In the genomic region with DNA sequence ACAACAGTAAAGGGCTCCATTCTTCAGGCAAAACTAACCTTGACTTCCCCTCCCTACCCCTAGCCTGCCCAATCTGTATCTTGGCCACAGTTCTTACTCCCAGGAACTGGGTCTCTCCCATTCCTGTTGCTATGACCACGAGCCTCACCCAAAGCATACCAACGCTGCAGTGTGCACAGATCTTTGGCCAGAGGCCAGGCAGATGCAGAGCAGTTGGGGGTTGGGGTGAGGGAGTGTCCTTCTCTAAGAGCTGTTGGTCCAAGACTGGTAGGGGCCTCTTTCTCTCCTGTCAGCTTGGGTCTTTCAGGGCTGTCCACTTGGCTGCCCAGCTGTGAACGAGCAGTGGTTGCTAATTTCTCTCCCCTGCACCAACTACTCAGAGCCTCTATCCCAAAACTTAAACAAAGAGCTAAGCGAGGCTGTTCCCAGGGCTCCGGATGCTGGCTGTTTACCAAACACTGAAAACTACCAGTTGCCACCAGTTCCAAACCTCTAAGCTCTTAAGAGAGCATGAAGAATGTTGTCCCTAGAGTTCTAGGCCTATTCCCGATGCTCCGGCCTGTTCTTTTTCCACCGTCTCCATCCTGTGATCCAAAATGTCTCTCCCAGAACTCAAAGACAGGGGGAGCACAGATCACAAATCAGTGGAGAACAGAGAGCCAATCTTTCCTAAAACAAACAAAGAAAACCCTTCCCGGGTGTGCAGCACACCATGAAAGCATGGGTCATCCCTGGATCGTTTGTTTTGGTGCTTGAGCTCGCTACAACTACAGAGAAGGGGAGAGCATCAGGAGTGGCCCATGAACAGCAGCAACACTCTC, we compare ENCODE assay signal across 9 mouse cellular contexts.
DNase-seq lines count a peak whose midpoint lies in the region; ATAC-seq lines count a peak whose summit lies in the region.
"Had no signal": no experiment of that assay in that cellular context is flagged by ENCODE, and none has a peak within 500 bp of the region (broad histone marks: within the 10 kb centered on the region; RNA-seq: fewer than 3 reads in every experiment).

No protein-coding gene starts in this region.

- H3K27me3 ChIP-seq in forebrain, embryonic 15.5 days, result no peaks in the 10 kb centered on the region; the same call in 1 of the 2 replicates
- H3K27me3 ChIP-seq in hindbrain, embryonic 15.5 days, result no peaks in the 10 kb centered on the region
- peaks cover 6% of the 10 kb centered on the region for H3K27me3 ChIP-seq in midbrain, embryonic 11.5 days (ENCODE audit: control insufficient read depth, insufficient read depth, low read length)

- 36% methylated on average over 11 of the region's 11 CpGs for WGBS in forebrain, embryonic 15.5 days
- 38% methylated on average over 11 of the region's 11 CpGs for WGBS in hindbrain, embryonic 15.5 days
- WGBS in midbrain, embryonic 11.5 days, result 52% methylated on average over 11 of the region's 11 CpGs

- no peaks in the 10 kb centered on the region for H3K9me3 ChIP-seq in forebrain, embryonic 15.5 days
- H3K9me3 ChIP-seq in hindbrain, embryonic 15.5 days, result no peaks in the 10 kb centered on the region
- no peaks in the 10 kb centered on the region for H3K9me3 ChIP-seq in midbrain, embryonic 11.5 days (ENCODE audit: control insufficient read depth, low read length)

- no peaks in the 10 kb centered on the region for H3K36me3 ChIP-seq in forebrain, embryonic 15.5 days
- H3K36me3 ChIP-seq in hindbrain, embryonic 15.5 days, result no peaks in the 10 kb centered on the region
- no peaks in the 10 kb centered on the region for H3K36me3 ChIP-seq in midbrain, embryonic 11.5 days (ENCODE audit: control insufficient read depth, insufficient read depth, low read length)

- no peak overlapping the region for H3K4me3 ChIP-seq in forebrain, embryonic 15.5 days
- no peak overlapping the region for H3K4me3 ChIP-seq in hindbrain, embryonic 15.5 days
- no peak overlapping the region for H3K4me3 ChIP-seq in midbrain, embryonic 11.5 days (ENCODE audit: low read depth, low read length)

- intact Hi-C loops in left cerebral cortex, postnatal 10 days (cut with DNase I), result loop anchor here (10.0 kb wide), 1 partner anchor 578 kb away; a partner anchor contains a TSS

- H3K27ac ChIP-seq in forebrain, embryonic 15.5 days (replicated peaks), result peak overlapping the region; percentile 29; the same call in 1 of the 2 replicates
- peak overlapping the region; percentile 56 for H3K27ac ChIP-seq in hindbrain, embryonic 15.5 days (replicated peaks)
- H3K27ac ChIP-seq in midbrain, embryonic 11.5 days (ENCODE audit: low read depth, low read length), result no peak overlapping the region
- H3K27ac ChIP-seq: macrophage had no signal

- H3K4me1 ChIP-seq in forebrain, embryonic 15.5 days, result peaks cover 24% of the 10 kb centered on the region
- H3K4me1 ChIP-seq in hindbrain, embryonic 15.5 days (replicated peaks), result peaks cover 26% of the 10 kb centered on the region
- peaks cover under 1% of the 10 kb centered on the region; the same call in 1 of the 2 replicates for H3K4me1 ChIP-seq in midbrain, embryonic 11.5 days (ENCODE audit: control insufficient read depth, insufficient read depth, low read length)

- H3K9ac ChIP-seq in forebrain, embryonic 15.5 days (replicated peaks), result no peak overlapping the region
- no peak overlapping the region for H3K9ac ChIP-seq in hindbrain, embryonic 15.5 days
- no peak overlapping the region for H3K9ac ChIP-seq in midbrain, embryonic 11.5 days (ENCODE audit: low read length)

- peak; percentile 61 for ATAC-seq in forebrain, embryonic 15.5 days (replicated peaks)
- ATAC-seq in hindbrain, embryonic 15.5 days (ENCODE audit: low FRiP score, low read depth), result peak; percentile 74
- ATAC-seq in midbrain, embryonic 11.5 days (ENCODE audit: low FRiP score), result peak; percentile 43

- peak; percentile 53 to 67 for DNase-seq in urinary bladder, adult 18-20 months (ENCODE audit: low spot score in 2 of 2)
- no peak for DNase-seq in urinary bladder, adult 2 months (ENCODE audit: low spot score)
- DNase-seq in left cerebral cortex, postnatal 10 days (ENCODE audit: extremely low spot score in 1 of 2, low spot score in 2 of 2), result peak; percentile 76 to 88
- DNase-seq in midbrain, embryonic 11.5 days (ENCODE audit: low spot score, missing footprints), result no peak
- peak; percentile 53 for DNase-seq in testis, postnatal 14 days (ENCODE audit: low spot score)
- DNase-seq in embryo, embryonic 9.5 days (ENCODE audit: extremely low spot score), result no peak

- H3K4me2 ChIP-seq in forebrain, embryonic 15.5 days (replicated peaks), result no peak overlapping the region
- H3K4me2 ChIP-seq in hindbrain, embryonic 15.5 days, result no peak overlapping the region
- H3K4me2 ChIP-seq in midbrain, embryonic 11.5 days, result no peak overlapping the region

Comparison
In these comparisons a context has a peak if more than half of its experiments do, and no peak if none do; other contexts are left out.
1. DNase-seq: peak in urinary bladder, adult 18-20 months (2 of 2), left cerebral cortex, postnatal 10 days (2 of 2) and testis, postnatal 14 days (single experiment); none in urinary bladder, adult 2 months (single experiment), midbrain, embryonic 11.5 days (single experiment) and embryo, embryonic 9.5 days (single experiment).
2. Peak in every context shown above with its lines, with median percentiles within 50 percentile points of each other: ATAC-seq.